Mouse (Mus musculus) lung, postnatal 10 days (tissue): ENCODE measurements around the gene 1110032A03Rik.
A peak's percentile ranks its signal among the peaks of the same experiment; 100 is the strongest.

Experiments used
- DNase-seq: peaks from one replicate; pipeline ENCODE4 v3.0.0; 2021

Gene 1110032A03Rik

GRCm38 (mm10) chr9:50774991-50775612 lies at the start of gene 1110032A03Rik, which contains the start of gene Alg9:
TSS of gene 1110032A03Rik (minus strand) at chr9:50775520.
TSS of gene Alg9 (plus strand) at chr9:50775019.
- peak; percentile 93 for DNase-seq

- DNase-seq = no peak
Measured at GRCm38 (mm10) chr9:50823779-50824453, 48.6 kb upstream of the 1110032A03Rik start.

DNA sequence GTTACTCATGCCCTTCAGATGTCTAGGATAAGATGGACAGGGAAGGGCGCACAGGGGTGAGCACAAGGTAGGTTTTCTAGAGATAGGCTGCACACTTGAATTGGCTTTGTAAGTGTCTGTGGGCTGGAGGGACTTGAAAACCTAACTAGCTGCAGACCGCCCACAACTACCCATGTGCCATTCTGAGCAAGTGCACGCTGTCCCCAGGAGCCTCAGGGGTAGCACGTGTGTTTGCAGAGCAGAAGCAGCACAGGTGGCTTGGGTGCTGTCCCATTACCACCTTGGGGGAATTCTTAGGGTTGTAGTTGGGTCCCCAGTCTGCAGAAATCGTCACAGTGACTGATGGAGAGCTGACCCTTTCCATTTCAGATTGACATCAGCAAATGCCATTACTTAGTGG lies 46.9 kb upstream of the 1110032A03Rik start:
- DNase-seq = no peak

GRCm38 (mm10) chr9:50821651-50822050 lies 46.3 kb upstream of the 1110032A03Rik start:
- no peak for DNase-seq

- no peak for DNase-seq
Measured at GRCm38 (mm10) chr9:50819716-50820115, 44.4 kb upstream of the 1110032A03Rik start.

GRCm38 (mm10) chr9:50818050-50818449 lies 42.7 kb upstream of the 1110032A03Rik start:
- no peak for DNase-seq

GRCm38 (mm10) chr9:50816512-50816911 lies 41.2 kb upstream of the 1110032A03Rik start:
- no peak for DNase-seq

GRCm38 (mm10) chr9:50815666-50816065 lies 40.3 kb upstream of the 1110032A03Rik start:
- no peak for DNase-seq

DNA sequence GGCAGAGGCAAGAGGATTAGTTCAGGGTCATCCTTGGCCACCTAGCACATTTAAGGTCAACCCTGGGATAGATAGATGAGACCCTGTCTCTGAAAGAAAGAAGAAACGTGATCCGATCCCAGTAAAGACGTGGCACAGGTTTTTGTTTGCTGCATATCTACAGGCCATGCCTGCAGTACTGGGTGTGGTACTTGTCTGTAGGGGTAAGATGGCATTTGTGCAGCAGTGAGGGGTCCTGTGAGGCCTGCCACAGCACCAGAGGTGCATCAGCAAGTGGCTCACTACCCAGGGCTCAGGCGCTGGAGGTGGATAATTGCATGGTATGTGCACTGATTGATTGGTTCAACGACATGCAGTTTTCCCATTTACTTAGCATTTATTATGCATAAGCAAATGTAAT lies 38.5 kb upstream of the 1110032A03Rik start:
- DNase-seq = no peak

DNA sequence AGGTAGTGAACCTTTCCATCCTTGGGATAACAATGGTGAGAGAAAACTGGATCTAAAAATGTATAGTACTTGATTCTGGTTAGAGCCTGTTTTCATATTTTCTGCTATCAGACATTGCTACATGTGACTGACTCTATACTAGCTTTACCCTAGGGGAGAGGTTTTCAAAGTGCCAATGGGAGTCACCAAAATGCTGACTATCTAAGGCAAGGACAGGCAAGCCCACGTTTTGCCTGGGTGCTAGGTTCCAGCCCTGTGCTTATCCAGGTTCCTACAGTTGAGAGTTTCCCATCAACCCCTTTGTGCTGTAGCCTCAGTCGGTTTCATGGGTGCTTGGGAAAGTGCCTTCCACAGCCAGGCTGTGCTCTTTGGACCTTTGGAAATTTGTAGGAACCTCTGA lies 36.4 kb upstream of the 1110032A03Rik start:
- DNase-seq = no peak

DNA sequence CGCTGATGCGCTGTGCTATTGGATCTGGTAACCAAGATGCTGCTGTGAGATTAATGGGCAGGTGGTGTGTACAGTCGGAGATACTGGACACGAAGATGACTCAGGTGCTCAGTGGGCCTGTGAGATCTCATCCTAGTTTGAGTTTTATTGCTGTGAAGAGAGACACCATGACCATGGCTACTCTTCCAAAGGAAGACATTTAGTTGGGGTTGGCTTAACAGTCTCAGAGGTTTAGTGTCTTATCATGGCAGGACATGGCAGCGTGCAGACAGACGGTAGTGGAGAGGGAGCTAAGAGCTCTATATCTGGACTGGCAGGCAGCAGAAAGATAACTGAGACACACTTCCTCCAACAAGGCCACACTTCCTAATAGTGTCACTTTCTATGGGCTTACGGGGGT lies 35.9 kb upstream of the 1110032A03Rik start:
- no peak for DNase-seq

DNA sequence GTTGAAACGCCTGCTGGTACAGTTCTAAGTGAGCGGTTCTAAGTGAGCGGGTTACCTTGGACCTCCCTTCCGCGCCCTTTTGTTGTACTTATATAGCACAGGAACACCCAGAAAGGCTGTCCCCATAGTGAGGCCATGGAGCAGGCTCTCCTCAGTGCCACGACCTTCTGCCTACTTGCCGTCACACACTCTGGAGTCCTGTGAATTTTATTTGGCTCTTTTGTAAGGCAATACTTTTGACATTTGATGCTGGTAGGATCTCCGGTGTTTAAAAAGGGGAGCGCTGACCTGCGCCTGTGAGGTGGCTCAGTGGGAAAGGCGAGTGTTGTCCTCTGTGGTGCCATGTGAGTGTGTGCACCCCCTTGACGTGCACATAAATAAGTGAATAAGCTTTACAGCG lies 33.8 kb upstream of the 1110032A03Rik start:
- DNase-seq = no peak

- peak; percentile 60 for DNase-seq
Measured at GRCm38 (mm10) chr9:50808471-50808870, 33.2 kb upstream of the 1110032A03Rik start.

DNA sequence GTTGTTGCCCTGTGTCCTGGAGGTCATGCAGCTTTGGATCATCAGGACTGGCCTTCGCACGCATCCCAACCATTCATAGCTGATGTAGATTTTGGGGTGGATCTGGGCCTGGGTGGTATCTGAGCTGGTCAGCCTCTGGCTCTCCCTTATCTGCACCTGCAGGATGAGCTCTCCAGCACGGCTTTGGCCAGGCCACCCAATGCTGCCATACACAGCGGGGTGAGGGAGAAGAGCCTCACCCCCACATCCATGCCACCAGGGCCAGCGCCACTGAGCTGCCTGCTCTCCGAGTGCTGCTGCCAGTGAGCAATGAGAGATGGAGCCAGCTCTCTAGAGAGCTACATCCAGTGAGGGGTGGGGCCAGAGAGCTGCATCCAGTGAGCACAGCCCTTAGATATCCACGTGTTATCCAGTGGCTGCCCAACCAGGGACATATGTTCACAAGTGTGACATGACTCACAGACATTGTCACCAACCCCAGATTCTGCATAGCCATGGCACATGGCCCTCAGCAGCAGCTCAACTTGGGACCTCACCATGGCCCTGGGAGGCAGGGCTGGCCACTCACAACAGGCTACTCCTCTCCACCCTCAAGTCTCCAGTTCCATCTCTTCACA lies 27.8 kb upstream of the 1110032A03Rik start:
- DNase-seq = no peak

- DNase-seq = peak; percentile 79
Measured at GRCm38 (mm10) chr9:50800985-50801384, 25.7 kb upstream of the 1110032A03Rik start.

GRCm38 (mm10) chr9:50798368-50798767 lies 23.0 kb upstream of the 1110032A03Rik start:
- peak; percentile 56 for DNase-seq

- no peak for DNase-seq
Measured at GRCm38 (mm10) chr9:50797641-50798040, 22.3 kb upstream of the 1110032A03Rik start.

DNA sequence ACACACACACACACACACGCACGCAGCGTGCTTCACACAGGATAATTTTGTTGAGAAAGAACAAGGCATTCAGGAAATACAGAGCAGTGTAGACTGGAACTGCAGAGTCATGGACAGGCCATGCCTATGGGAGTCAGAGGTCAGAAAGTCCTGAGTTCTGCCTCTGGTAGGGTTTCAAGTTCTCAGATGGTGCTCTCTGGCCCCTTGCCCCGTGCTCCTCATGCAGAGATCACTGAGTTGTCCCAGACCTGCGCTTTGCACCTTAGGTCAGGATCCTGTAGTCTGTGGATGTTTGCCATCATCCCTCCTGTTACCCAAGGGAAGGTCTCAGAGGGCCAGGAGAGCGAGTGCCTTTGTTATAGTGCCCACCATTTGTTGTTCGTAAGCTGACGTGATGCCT lies 21.5 kb upstream of the 1110032A03Rik start:
- DNase-seq = no peak

GRCm38 (mm10) chr9:50795266-50795665 lies 19.9 kb upstream of the 1110032A03Rik start:
- DNase-seq = no peak

GRCm38 (mm10) chr9:50782155-50782554 lies 6.8 kb upstream of the 1110032A03Rik start:
- peak; percentile 43 for DNase-seq

GRCm38 (mm10) chr9:50776162-50776760 lies 941 bp upstream of the 1110032A03Rik start:
- no peak for DNase-seq

DNA sequence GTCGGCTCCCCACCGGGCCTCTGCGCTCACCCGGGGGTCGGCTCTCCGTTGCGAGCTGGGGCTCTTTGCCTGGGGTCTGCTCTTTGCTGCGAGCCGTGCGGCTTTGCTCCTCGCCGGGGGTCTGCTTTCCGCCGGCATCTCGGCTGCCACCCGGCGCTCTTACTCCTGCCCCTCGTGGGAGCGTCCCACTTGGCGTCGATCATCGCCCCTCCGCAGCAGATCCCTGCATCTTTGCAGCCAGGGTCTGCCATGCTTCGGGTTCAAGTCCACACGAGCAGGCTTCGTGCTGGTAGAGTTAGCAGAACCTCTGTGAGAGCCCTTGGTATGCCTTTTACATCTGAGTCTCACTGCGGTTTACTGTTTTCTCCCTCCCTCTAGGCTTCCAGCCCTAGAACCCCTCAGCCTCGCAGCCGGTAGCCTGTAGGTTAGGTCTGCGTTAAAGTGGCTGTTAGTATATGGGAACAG lies 374 bp upstream of the 1110032A03Rik start:
- peak; percentile 14 for DNase-seq

- no peak for DNase-seq
Measured at GRCm38 (mm10) chr9:50774026-50774462, 1.3 kb downstream of the 1110032A03Rik start.

- no peak for DNase-seq
Measured at GRCm38 (mm10) chr9:50770011-50770410, 5.3 kb downstream of the 1110032A03Rik start.
